Mouse (Mus musculus): ENCODE results near the gene Srbd1. TPM values are rescaled to one million over a fixed set of nuclear protein-coding genes. Genes with fewer than 3 reads are reported as not detected.

The Srbd1 gene
- polyA plus RNA-seq, 1 experiment from 2014 or later, result 15.8 TPM

- Histone ChIP-seq H3K27me3 (peaks cover 30% of the 10 kb centered on the region), H3K9me3 (no peaks in the 10 kb centered on the region), H3K4me2 (peak overlapping the region; percentile 21; the same call in 1 of the 2 replicates), H3K36me3 (no peaks in the 10 kb centered on the region), H3K4me1 (replicated peaks) (peaks cover 13% of the 10 kb centered on the region), H3K9ac (no peak overlapping the region), H3K27ac (no peak overlapping the region), H3K4me3 (no peak overlapping the region)
- peak; percentile 87 for ATAC-seq (ENCODE audit: low FRiP score)
- WGBS, result 15% methylated on average over 14 of the region's 14 CpGs
Observed at GRCm38 (mm10) chr17:85949919-85950505, 195.0 kb downstream of the Srbd1 start.

DNA sequence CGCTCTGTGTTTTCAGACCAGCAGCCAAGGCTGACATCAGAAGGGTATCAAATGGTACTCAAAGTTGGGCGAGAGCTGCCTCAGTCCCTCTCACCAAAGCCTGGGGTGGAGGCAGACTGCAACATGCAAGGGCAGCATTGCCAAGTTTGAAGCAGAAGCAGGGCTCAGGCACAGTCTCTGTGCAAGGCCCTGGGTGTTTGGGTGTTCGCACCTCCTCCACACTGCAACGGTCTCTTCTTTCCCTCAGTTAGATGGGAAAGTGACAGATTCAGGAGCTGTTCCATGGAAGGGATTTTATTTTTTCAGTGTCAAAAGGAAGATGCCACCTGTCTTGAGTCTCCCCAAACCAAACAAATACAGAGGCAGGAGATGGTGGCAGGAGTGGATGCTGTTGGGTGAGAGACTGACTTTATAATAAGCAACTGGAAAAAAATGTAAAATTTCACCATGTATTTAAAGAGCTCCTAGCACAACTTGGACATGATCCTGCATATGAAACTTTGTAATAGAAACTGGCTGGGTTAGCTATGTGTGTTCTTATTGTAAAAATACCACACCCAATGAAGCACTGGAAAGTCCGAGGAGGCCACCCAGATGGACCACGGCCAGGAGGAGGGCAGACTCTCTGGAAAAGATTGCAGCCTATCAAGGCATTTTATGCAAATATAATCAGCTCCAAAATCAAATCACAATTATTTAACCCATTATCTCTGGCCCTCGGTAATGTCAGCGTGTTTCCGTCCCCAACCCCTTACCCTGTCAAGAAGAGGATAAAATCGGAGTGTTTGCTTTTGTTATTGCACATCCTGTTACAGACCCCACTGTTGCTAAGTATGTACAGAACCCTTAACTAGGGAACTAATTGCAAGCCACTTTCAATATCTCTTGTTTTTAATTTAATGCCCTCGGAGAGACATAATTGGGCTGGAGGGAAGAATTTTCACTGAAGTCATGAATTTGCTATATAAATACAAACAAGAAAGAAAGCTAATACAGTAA lies 195.8 kb downstream of the Srbd1 start:
- H3K27ac ChIP-seq, result no peak overlapping the region
- peaks cover 37% of the 10 kb centered on the region for H3K27me3 ChIP-seq
- H3K4me3 ChIP-seq, result no peak overlapping the region
- H3K4me2 ChIP-seq, result no peak overlapping the region; the same call in 1 of the 2 replicates
- no peaks in the 10 kb centered on the region for H3K9me3 ChIP-seq
- no peaks in the 10 kb centered on the region for H3K36me3 ChIP-seq
- peak; percentile 65; the same call in 1 of the 2 replicates for ATAC-seq (ENCODE audit: low FRiP score)
- peaks cover 15% of the 10 kb centered on the region for H3K4me1 ChIP-seq (replicated peaks)
- WGBS, result 67% methylated on average over 11 of the region's 11 CpGs
- no peak overlapping the region for H3K9ac ChIP-seq

DNA sequence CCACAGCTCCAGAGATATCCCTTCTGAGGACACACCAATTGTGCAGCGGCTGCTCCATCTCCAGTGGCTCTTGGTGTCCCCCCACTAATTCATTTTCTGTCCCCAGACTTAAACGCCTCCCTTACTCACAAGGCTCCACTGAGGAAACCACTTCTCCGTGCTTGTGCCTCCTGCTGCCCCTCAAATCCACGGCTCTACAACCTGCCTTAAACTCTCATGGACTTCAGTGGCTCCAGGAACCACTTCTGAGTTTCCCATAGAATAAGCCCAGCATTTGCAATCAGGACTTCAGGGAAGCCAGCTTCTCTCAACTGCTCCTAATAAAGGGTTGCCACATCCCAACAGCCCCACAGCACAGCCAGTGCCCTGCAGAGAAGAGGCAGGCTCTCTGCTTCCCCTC lies 200.2 kb downstream of the Srbd1 start:
- no peaks in the 10 kb centered on the region for H3K9me3 ChIP-seq
- H3K27me3 ChIP-seq, result peaks cover 41% of the 10 kb centered on the region
- no peak overlapping the region for H3K27ac ChIP-seq
- H3K4me3 ChIP-seq, result no peak overlapping the region
- ATAC-seq (ENCODE audit: low FRiP score), result no peak
- no peaks in the 10 kb centered on the region for H3K36me3 ChIP-seq
- 90% methylated on average over 4 of the region's 4 CpGs for WGBS
- peaks cover 21% of the 10 kb centered on the region for H3K4me1 ChIP-seq (replicated peaks)
- H3K9ac ChIP-seq, result no peak overlapping the region
- H3K4me2 ChIP-seq, result no peak overlapping the region

- ATAC-seq (ENCODE audit: low FRiP score), result peak; percentile 82
- peak overlapping the region; percentile 32 for H3K4me2 ChIP-seq
- H3K4me3 ChIP-seq, result no peak overlapping the region
- H3K9ac ChIP-seq, result no peak overlapping the region
- no peaks in the 10 kb centered on the region for H3K36me3 ChIP-seq
- 61% methylated on average over 12 of the region's 12 CpGs for WGBS
- peak overlapping the region; percentile 35; the same call in 1 of the 2 replicates for H3K27ac ChIP-seq
- H3K9me3 ChIP-seq, result no peaks in the 10 kb centered on the region
- H3K4me1 ChIP-seq (replicated peaks), result peaks cover 17% of the 10 kb centered on the region
- peaks cover 41% of the 10 kb centered on the region for H3K27me3 ChIP-seq
Observed at GRCm38 (mm10) chr17:85943994-85944640, 200.9 kb downstream of the Srbd1 start.

- Histone ChIP-seq H3K4me3 (no peak overlapping the region), H3K36me3 (no peaks in the 10 kb centered on the region), H3K4me1 (replicated peaks) (peaks cover 14% of the 10 kb centered on the region), H3K27me3 (peaks cover 43% of the 10 kb centered on the region), H3K27ac (0 out of 2 replicates have a peak overlapping the region, but pooled peaks have one; percentile 35), H3K9ac (no peak overlapping the region), H3K9me3 (no peaks in the 10 kb centered on the region), H3K4me2 (peak overlapping the region; percentile 32)
- peak; percentile 84 for ATAC-seq (ENCODE audit: low FRiP score)
- WGBS, result 31% methylated on average over 14 of the region's 14 CpGs
Observed at GRCm38 (mm10) chr17:85943551-85943981, 201.4 kb downstream of the Srbd1 start.

DNA sequence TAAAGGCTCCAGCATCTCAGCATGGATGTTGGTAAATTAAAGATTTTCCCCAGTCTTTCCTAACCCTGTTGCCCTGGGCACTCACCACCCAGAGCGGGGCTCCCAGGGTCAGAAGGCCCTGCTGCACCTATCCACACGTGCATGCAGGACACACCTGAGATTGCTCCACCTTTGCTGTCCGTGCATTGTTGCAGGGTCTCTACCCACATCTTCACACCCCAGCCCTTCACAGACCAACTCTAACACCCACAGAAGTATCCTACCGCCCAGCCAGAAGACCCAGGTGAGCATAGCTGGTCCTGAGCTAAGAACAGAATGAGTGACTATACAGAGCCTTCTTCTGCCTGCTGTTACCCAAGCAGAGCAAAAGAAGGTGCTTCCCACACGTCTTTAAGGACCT lies 201.9 kb downstream of the Srbd1 start:
- no peak overlapping the region for H3K4me3 ChIP-seq
- ATAC-seq (ENCODE audit: low FRiP score), result no peak
- peak overlapping the region; percentile 32; the same call in 1 of the 2 replicates for H3K4me2 ChIP-seq
- H3K27ac ChIP-seq, result 0 out of 2 replicates have a peak overlapping the region, but pooled peaks have one; percentile 4
- no peak overlapping the region for H3K9ac ChIP-seq
- H3K4me1 ChIP-seq (replicated peaks), result peaks cover 14% of the 10 kb centered on the region
- no peaks in the 10 kb centered on the region for H3K9me3 ChIP-seq
- H3K36me3 ChIP-seq, result no peaks in the 10 kb centered on the region
- WGBS, result 83% methylated on average over 5 of the region's 5 CpGs
- peaks cover 41% of the 10 kb centered on the region for H3K27me3 ChIP-seq

DNA sequence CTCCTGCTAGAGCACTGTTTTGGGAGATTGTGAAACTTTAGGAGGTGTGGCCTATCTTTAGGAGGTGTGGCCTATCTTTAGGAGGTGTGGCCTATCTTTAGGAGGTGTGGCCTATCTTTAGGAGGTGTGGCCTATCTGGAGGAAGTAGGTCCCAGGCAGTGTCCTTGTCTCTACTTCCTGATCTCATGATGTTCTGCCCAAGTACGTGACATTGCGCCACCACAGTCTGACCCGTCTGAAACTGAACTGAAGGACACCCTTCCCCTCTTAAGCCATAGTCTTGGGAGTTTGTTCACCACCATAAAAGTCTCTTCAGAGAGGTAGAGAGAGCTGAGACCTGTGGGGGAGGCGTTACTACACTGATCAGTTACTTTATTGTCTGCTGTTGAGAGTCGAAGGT lies 202.9 kb downstream of the Srbd1 start:
- 97% methylated on average over 5 of the region's 5 CpGs for WGBS
- ATAC-seq (ENCODE audit: low FRiP score), result no peak
- peaks cover 31% of the 10 kb centered on the region for H3K27me3 ChIP-seq

GRCm38 (mm10) chr17:85941141-85941738 lies 203.7 kb downstream of the Srbd1 start:
- H3K4me2 ChIP-seq, result no peak overlapping the region
- peaks cover 14% of the 10 kb centered on the region for H3K4me1 ChIP-seq (replicated peaks)
- no peaks in the 10 kb centered on the region for H3K36me3 ChIP-seq
- no peak overlapping the region for H3K9ac ChIP-seq
- H3K27ac ChIP-seq, result no peak overlapping the region
- no peak for ATAC-seq (ENCODE audit: low FRiP score)
- no peak overlapping the region for H3K4me3 ChIP-seq
- H3K27me3 ChIP-seq, result peaks cover 26% of the 10 kb centered on the region; the same call in 1 of the 2 replicates
- 85% methylated on average over 8 of the region's 8 CpGs for WGBS
- no peaks in the 10 kb centered on the region for H3K9me3 ChIP-seq

More for the DNA sequence above, 202.9 kb downstream of the Srbd1 start:
- no peak overlapping the region for H3K27ac ChIP-seq
- peaks cover 14% of the 10 kb centered on the region for H3K4me1 ChIP-seq (replicated peaks)
- no peak overlapping the region for H3K9ac ChIP-seq
- H3K9me3 ChIP-seq, result no peaks in the 10 kb centered on the region
- no peak overlapping the region for H3K4me2 ChIP-seq
- no peaks in the 10 kb centered on the region for H3K36me3 ChIP-seq
- H3K4me3 ChIP-seq, result no peak overlapping the region

GRCm38 (mm10) chr17:85937131-85937530 lies 207.8 kb downstream of the Srbd1 start:
- Histone ChIP-seq H3K4me1 (replicated peaks) (peaks cover 9% of the 10 kb centered on the region), H3K9me3 (no peaks in the 10 kb centered on the region), H3K27ac (no peak overlapping the region), H3K36me3 (no peaks in the 10 kb centered on the region), H3K9ac (no peak overlapping the region), H3K4me2 (no peak overlapping the region), H3K4me3 (no peak overlapping the region), H3K27me3 (peaks cover 14% of the 10 kb centered on the region; the same call in 1 of the 2 replicates)
- 98% methylated on average over 4 of the region's 4 CpGs for WGBS
- ATAC-seq (ENCODE audit: low FRiP score), result no peak

GRCm38 (mm10) chr17:85935268-85935667 lies 209.7 kb downstream of the Srbd1 start:
- H3K27ac ChIP-seq, result no peak overlapping the region
- peaks cover 15% of the 10 kb centered on the region; the same call in 1 of the 2 replicates for H3K27me3 ChIP-seq
- no peaks in the 10 kb centered on the region for H3K36me3 ChIP-seq
- ATAC-seq (ENCODE audit: low FRiP score), result no peak
- no peak overlapping the region for H3K4me3 ChIP-seq
- peaks cover 9% of the 10 kb centered on the region for H3K4me1 ChIP-seq (replicated peaks)
- H3K9me3 ChIP-seq, result no peaks in the 10 kb centered on the region
- 49% methylated on average over 10 of the region's 10 CpGs for WGBS
- no peak overlapping the region for H3K9ac ChIP-seq
- no peak overlapping the region for H3K4me2 ChIP-seq

Data from hindbrain, embryonic 13.5 days (tissue).